Mouse (Mus musculus) right cerebral cortex, postnatal 14 days (tissue): ENCODE data around the gene Cad.
"Not testable (repeated sequence)": the region's sequence is repeated elsewhere in the genome, so short reads cannot be mapped to it uniquely, and the experiment has no call there.

ENCODE experiments used
- DNase-seq: peaks from one replicate; pipeline ENCODE4 v3.0.0; 2022

Gene Cad

GRCm38 (mm10) chr5:31054261-31055215 is at the start of gene Cad:
Gene Cad (plus strand): TSS chr5:31054780.
- peak; percentile 94 for DNase-seq

DNA sequence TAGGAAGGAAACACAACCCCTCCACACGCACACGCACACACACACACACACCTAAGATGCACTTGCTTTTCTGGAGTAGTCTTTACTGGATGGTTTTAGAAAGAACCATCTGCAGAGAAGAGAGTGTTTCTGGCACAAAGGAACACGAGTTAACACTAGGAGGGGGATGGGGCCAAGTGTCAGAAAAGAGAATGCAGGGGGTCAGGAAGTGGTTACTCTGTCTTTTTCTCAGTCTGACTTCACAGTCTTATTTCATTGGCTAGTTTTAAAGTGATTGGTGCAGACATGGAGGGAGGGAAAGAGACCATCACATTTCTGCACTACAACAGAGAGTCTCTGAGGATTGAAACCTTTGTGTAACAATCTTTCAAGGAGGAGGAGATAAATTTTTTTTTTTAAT is 41.8 kb upstream of the Cad start:
- DNase-seq, result no peak

GRCm38 (mm10) chr5:31015913-31016312 is 38.7 kb upstream of the Cad start:
- no peak for DNase-seq

DNA sequence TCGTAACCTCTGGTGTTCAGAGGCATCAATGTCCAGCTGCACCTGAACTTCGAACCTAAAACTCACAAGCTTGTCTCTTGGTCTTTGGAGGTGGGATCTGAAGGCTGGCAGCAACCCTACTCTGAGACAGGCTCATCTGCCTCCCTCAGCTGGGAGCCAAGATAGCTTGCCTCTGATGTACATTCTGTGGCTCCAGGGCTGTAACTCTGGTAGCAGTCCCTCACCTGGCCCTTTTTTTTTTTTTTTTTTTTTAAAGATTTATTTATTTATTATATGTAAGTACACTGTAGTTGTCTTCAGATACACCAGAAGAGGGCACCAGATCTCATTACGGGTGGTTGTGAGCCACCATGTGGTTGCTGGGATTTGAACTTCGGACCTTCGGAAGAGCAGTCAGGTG is 32.8 kb upstream of the Cad start:
- not testable (repeated sequence) for DNase-seq

DNA sequence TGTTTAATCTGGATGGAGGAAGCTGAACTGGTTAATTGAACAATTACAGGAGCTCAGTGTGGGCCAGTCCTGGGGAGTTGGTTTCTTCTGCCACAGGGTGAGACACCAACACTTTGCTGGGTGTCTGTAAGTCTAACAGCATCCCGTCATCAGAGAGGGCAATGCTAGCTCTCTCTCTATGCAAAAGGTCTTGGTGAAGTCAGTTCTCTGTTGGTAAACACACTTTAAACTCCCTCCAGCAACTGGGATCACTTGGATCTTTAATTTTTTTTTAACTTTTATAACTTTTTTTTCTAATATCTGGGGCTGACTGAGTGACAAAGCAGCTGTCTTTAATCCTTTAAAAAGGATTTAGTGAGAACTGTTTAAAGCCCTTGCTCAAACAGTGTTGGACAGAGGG is 31.9 kb upstream of the Cad start:
- no peak for DNase-seq

- DNase-seq, result no peak
Observed at GRCm38 (mm10) chr5:31023254-31023653, 31.3 kb upstream of the Cad start.

DNA sequence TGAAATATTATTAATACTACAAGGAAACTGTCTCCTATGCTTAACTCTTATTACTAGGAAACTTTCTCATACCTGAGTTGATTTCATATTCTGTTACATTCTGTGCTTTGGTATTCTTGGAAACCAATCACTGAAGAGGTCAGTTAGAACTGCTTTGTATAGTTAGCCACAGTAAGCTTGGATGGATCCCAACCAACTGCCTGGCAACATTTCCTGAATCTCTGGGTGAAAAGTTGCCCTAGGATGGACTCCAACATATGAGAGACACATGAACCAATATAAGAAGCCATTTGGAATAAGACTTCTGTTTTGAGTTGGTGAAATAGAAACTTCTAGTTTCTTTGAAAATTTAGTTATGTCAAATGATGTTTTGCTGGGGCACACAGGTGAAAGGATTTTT is 29.9 kb upstream of the Cad start:
- DNase-seq, result no peak

DNA sequence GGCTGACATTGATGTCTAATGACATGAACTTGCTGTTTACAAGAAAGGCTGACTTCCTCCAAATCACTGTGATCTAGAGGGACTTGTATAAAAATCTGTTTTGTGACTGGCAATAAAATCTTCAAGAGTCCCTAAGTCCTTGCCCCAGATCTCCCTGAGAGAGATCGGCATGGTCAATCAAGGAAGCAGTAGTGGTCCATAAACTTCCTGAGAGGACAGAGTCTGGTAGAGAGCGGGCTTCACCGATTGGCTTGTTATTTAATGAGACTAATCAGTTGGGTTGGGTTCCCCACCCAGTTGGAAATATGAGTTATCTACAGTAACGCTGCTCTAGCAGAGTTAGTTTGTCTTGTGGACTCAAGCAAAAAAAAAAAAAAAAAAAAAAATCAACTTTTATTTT is 23.7 kb upstream of the Cad start:
- no peak for DNase-seq

DNA sequence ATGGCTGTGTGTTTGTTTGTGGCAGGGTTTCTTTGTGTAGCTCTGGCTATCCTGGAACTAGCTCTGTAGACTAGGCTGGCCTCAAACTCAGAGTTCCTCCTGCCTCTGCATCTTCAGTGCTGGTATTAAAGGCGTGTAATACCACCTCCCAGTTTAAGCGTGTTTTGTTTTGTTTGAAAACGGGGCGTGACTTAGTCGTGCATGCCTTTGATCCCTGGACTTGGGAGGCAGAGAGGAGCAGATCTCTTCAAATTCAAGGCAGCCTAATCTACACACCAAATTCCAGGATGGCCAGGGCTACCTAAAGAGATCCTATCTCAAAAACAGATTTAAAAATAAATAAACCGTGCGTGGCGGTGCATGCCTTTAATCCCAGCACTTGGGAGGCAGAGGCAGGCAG is 23.1 kb upstream of the Cad start:
- no peak for DNase-seq

DNA sequence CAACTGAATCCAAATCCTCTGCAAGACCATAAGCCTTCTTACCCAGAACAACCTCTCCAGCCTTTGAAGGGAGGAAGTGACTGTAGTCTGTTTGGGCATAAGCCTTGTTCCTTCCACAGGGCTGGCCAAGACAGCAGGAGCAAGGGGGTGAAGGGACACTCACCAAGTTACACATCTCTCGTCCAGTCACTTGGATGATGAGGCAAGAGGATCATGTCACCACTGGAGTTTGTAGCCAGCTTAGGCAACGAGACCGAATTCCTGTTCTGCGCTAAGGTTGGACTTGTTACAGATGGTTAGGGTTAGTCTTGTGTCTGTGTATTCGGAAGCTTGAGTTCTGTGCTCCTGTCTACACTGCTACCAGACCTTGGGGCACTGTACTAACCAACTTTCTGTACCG is 19.9 kb upstream of the Cad start:
- no peak for DNase-seq

GRCm38 (mm10) chr5:31036556-31036955 is 18.0 kb upstream of the Cad start:
- not testable (repeated sequence) for DNase-seq

GRCm38 (mm10) chr5:31038171-31038845 is 16.3 kb upstream of the Cad start:
- DNase-seq, result no peak

- no peak for DNase-seq
Observed at GRCm38 (mm10) chr5:31046416-31046815, 8.2 kb upstream of the Cad start.

DNA sequence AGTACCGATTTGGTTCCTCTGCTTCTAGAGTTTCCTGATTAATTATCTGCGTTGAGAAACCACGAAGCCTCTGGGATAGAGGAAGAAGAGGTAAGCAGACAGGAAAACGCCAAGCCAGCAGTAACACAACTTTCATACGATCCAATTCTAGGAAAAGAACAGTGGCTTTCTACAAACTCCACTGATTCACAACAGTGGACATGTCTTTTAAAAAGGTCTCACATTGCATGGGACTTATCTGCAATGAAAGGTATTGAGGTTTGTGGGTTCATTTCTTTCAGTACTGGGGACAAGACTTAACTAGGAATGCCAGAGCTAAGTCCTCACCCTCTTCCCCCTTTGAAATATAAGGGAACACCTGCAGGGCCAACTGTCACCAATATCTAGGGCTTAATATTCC is 7.5 kb upstream of the Cad start:
- no peak for DNase-seq

GRCm38 (mm10) chr5:31047848-31048762 is 6.5 kb upstream of the Cad start, which contains the start of gene Atraid:
Gene Atraid (plus strand): TSS chr5:31048312.
- peak; percentile 97 for DNase-seq

DNA sequence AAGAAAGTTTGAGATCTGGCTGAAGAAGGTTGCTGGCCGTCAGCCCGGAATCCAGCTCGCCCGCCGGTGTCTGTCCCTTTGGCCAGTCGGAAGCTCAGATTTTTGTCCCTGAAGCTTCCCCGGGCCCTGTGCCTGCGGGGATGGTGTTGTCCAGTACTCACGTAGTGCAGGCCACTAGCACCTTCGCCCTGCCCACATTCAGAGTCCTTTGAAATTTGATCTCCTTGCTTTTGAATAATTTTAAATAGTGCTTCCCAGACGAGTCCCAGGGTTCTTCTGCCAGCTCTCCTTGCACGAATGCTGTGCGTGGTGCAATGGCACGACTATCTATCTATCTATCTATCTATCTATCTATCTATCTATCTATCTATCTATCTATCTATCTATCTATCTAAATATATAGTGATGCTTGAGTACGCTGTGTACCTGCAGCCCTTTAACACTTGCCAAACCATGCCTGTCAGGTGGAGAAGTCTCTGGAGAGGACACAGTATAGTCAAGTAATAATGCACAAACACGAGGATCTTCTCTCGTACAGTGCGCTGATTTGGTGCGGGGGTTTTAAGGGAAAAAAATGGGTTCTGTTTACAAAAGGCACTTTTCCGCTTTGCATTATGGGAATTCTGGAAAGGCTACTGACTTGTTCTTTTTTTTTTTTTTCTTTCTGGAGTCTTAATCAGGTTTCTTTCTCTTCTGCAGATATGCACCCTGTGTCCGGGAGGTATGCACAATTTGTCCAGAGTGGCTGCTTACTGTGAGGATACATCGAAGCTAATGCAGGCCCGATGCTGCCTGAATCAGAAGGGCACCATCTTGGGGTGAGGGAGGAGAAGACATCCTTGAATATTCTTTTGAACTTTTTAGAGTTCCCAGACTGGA is 5.6 kb upstream of the Cad start, which contains the start of gene Slc5a6:
Gene Slc5a6 (minus strand): TSS at position 162 of the 879 bp plus-strand sequence.
- DNase-seq, result no peak

DNA sequence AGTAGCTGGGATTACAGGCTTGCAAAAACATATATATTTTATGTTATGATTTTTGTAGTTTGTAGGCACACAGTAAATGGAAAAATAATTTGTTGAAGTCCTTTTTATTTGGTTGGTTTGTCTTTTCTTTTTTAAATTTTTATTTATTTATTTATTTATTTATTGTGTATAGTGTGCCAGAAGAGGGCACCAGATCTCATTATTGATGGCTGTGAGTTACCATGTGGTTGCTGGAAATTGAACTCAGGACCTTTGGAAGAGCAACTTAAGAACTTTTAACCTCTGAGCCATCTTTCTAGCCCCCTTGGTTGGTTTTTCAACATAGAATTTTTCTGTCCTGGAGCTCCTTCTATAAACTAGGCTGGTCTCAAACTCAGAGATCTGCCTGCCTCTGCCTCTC is 4.2 kb upstream of the Cad start:
- DNase-seq, result no peak

DNA sequence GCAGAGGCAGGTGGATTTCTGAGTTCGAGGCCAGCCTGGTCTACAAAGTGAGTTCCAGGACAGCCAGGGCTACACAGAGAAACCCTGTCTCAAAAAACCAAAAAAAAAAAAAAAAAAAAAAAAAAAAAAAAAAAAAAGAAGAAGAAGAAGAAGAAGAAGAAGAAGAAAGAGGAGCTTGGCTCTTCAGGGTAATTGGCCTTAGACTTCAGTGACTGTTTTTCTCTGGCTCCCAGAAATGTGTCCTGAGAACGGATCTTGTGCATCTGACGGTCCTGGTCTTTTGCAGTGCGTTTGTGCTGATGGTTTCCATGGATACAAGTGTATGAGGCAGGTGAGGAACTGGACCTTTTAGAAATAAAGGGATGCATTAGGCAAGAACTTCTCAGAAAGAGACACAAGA is 852 bp upstream of the Cad start:
- DNase-seq, result not testable (repeated sequence)

DNA sequence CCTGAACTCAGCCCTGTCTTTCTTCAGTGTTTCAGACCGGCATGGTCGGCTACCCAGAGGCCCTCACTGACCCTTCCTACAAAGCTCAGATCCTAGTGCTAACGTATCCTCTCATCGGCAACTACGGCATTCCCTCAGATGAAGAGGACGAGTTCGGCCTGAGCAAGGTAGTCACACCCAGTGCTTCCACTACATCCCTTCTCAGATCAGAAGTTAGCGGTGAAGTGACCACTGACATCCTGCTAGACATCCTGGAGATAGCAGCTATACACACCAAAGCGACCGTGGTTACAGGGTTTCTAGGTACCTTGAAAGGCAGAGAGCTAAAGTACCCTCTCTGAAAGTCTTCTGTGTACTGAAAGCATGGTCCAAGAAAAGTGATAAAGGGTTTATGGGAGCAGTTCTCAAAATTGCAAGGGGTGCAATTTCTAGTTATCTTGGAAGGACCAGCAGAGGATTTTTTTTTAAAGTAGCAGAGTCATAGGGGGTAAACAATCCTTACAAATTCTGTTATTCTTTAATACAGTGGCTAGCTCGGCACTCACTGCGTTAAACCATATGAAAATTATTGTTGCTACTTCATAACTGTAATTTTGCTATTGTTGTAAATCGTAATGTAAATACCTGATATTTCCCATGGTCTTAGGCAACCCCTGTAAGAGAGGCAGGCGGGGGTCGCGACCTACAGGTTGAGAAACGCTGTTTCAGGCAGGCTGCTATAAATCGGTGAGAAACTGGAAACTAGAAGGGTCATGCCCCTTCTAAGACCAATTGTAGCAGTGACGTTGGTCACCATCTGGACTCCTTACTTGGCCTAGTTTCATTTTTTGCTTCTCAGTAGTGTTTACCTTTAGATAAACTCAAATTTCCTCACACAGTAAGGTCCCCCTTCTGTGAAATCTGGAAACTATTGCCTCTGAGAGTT is 898 bp downstream of the Cad start:
- no peak for DNase-seq

GRCm38 (mm10) chr5:31069810-31070209 is 15.2 kb downstream of the Cad start:
- no peak for DNase-seq

GRCm38 (mm10) chr5:31071059-31071458 is 16.5 kb downstream of the Cad start:
- DNase-seq, result no peak
